Mouse (Mus musculus) spleen, adult 12 weeks (tissue): ENCODE data around the gene Camk2g.
"Not testable (repeated sequence)": the region's sequence is repeated elsewhere in the genome, so short reads cannot be mapped to it uniquely, and the experiment has no call there.

Source experiments
- DNase-seq: peaks from one replicate; pipeline ENCODE4 v3.0.0; 2022; ENCODE audit warnings: low spot score

Camk2g gene

DNA sequence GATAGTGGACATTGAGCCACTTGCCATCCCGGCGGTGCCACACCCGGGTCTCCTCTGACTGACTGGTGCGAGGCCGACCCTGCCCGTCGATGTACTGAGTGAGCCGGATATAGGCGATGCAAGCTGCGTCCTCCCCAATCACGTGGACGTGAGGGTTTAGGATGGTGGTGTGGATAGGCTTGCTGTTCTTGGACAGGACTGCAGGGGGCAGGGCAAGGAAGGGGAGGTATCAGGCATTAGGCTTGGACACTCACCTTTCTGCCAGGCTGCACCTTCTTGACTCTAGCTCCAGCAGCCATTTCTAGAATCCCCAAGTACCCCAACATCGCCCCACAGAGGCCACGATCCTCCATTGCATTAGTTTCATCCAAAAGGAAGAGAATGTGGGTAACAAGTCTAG lies 56.6 kb downstream of the Camk2g start:
- peak; percentile 35 for DNase-seq

DNA sequence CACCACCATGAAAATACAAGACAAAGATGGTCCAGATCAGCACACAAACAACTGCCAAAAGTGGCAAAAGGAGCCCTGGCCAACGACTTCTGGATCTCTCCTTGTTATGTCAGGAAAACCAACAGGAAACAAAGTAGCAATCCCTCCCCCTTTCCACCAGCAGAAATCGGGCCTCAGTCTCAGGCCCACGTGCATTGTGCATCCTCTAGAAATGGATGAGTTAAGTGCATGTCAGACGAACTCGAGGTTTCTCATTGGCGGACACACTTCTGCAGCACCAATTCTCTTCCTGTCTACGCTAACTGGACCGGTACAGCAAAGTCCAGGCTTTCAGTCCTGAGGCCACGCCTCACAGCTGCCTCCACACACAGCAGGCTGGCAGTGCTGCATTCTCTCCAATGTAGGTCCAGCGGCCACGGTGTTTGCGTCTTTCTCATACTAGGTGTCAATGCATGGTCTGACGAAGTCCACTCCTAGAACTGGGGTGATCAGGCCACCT lies 57.9 kb downstream of the Camk2g start:
- no peak for DNase-seq

DNA sequence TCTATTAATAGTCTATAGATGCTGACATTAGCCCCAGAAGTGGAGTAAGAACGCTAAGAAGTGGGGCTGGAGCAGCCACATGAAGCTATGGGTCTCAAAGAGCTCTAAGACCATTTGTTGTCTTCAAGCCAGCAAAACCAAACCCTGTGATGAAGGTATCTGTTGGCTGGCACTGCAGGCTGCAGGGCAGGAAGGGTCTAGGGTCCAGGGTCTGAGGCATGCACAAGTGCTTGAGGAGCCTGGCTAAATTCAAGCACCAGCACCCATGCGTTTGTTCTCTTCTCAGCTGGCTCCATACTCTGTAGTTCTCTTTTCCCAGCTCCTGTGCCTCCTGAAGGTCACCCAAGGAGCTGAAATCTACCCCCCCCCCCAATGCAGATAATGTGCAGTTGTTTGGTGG lies 58.8 kb downstream of the Camk2g start:
- no peak for DNase-seq

DNA sequence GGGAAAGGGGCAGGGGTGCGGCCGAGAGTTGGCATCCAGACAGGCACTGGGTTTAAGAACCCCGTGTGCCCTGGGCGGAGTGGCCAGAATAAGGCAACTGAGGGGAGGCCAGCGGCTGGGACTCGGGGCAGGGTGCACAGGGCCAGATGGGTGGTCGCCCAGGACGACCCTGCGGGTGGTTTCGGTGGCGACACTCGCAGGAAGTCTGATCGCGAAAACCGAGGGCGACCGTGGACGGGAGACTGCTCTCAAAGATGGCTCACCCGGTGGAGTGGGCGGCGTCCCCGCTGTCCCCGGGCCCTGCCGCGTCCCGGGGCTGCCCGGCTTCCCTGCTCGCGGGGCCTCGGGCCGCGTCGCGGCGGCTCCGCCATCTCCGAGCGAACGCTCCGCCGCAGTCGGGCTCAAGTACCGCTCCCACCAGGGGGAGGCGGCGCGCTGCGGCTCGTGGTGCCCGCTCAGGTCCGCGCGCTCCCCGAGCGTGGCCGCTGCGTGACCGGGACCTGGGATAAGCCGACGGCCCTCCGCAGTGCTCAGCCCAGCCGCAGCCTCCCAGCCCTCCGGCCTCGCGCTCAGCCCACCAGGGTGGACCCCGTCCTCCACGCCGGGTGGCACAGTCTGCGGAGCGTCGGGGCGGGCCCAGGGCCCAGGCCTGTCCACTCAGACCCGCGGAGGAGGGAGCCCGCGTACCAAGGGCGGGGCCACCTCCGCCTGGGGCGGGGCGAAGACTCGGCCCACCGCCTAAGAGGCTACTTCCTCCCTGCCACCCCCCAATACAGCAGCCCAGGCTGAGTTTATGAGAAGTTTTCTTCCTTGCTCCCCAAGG lies 59.7 kb downstream of the Camk2g start, which contains the start of gene Ndst2:
TSS of gene Ndst2 (minus strand) at position 611 of the 823 bp plus-strand sequence.
- peak; percentile 94 for DNase-seq

DNA sequence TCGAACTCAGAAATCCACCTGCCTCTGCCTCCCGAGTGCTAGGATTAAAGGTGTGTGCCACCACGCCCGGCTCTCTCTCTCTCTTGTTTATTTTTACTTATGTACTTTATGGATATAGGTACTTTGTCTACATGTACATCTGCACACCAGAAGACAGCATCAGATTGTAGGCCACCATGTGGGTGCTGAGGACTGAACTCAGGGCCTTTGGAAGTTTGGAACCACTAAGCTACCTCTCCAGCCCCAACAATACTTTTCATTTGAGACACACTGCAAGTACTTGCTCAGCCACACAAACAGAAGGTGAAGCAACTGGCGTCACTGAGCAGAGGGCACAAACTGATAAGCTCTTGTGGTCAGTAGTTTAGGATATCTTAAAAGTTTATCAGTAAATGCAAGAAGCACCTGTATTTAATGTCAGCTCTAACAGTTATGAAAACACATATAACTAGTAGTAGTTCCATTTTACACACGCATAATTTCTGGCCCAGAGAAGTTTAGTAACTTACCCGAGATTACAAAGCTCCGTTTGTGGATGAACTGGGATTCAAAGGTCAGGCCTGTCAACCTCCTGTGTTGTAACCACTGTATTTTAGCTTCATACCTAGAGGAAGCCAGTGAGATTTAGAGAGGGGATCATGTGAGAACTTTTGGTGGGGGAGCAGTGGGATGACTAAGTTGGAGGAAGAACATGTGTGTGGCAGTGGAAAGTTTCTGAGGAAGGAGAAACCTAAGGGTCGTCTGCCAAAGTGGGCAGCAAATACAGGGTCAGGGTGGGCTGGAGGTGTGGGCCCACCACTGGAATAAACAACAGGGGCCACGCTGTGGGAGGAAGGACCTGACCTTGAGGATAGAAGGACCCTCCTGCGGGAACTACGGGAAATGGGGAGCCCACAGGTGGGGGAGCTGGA lies 60.6 kb downstream of the Camk2g start:
- DNase-seq: peak; percentile 27

DNA sequence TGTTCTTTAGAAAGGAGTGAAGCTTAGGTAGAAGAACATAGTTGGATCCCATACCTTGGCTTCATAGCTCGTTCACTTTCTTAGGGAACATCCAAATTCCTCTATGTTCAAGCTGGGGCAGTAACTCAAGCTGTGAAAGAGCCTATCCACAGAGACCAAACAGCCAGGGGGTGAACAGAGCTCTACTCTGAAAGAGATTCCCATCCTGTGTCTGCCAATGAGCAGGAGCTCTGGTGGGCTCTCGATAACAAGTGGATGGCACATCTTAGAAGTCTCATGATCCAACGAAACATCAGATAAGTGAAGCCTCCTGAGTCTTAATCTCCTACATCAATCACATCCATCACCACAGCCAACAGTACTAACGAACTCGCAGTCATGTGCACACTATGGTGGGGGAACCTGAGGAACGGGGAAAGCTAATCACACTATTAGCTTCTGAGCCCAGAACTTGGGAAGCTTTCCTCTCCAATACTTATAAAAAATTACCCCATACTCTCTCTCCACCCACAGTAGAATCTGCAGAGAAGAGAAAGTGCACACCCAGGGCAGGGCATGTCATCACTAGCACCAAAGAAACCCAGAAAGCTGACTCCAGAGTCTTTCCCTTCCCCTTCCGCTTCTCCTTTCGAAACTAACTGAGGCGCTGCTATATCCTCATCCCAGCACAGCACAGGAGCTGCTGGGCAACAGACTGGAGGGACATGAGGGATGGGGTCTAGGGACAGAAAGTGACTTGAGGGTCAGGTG lies 62.9 kb downstream of the Camk2g start:
- DNase-seq: no peak

DNA sequence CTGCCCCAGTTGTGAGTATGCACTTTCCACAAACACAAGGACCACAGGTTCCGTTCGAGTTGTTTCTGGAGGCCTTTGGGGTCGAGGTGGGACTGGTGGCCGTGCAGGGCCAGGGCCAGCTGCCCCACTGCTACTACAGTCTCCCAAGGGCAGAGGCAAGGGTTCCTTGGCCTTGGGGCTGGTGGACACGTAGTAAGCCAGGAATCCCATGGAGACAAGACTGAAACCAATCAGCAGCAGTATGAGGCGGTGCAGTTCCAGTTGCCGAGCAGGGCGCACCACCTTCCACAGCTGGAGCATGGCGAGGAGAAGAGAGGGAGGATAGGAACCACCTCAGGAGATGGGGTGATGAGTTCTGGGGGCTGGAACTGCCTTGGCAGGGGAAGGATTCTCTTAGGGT lies 64.0 kb downstream of the Camk2g start:
- no peak for DNase-seq

DNA sequence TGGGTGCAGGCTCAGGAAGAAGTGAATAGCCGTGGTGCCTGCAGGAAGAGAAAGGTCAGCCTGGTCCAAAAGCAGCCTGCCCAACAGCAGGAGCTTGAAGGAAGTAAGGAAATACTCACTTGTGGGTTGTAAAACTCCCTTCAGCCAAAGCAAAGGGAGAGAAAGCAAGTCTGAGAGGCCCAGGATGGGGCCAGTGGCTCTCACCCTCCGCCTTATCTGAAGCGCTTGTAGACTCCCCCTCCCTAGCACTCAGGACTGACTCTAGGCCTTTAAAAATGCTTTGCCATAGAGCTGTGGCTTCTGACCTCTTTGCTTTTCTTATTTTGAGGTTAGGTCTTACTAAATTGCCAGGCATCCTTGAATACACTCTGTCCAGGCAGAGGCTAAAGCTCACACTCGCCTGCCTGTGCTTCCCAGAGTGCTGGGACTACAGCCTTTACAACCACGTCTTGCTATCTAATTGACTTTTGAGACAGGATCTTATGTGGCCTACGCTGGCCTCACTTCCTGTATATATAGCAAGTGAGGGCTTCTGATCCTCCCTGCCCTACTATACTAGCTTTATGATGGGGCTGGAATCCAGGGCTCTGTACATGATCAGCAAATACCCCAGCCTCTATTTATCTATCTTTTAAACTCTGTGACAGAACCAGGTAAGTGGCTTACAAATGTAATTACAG lies 68.1 kb downstream of the Camk2g start:
- no peak for DNase-seq

DNA sequence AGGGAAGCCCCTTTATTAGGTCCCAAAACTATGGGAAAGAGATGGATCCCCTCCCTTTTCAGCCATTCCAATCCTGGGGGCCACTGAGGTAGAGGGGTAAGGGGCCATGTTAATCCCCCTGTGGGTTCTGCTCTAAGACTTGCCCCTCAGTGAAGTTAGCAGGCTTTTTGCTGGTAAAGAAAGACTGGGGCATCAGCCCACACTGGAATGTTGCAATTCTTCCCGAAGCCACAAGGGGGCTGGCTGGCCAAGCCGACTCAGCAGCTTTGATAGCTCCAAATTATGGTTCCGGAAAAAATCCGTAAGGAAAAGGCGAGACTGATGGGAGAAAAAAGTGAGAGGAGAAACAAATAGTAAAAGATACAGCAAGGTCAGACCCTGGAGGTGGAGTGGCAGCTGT lies 69.8 kb downstream of the Camk2g start:
- peak; percentile 43 for DNase-seq

DNA sequence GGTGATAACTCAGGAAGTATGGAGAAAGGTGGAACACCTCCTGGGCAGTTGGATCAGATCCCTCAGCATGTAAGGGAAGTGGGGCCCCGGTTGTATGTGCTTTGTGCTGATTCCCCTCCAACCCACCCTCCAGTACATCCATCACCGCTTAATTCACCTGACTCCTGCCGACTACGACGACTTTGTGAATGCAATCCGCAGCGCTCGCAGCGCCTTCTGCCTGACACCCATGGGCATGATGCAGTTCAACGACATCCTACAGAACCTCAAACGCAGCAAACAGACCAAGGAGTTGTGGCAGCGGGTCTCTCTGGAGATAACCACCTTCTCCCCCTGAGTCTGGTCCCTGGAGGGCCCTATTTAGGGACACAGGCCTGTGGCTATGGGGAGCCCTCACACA lies 70.9 kb downstream of the Camk2g start:
- no peak for DNase-seq

GRCm38 (mm10) chr14:20721371-20721770 lies 72.5 kb downstream of the Camk2g start:
- no peak for DNase-seq

DNA sequence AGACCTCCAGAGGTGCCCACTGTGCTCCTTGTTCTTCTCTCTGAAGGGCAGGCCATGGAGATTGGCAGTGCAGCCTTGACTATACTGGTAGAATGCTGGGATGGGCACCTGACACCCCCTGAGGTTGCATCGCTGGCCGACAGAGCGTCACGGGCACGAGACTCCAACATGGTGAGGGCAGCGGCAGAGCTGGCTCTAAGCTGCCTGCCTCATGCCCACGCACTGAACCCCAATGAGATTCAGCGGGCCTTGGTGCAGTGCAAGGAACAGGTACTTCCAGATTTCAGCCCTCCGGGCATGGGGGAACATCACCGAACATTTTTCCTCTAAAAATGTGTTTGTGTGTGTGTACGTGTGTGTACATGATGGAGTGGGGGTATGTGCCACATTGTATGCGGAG lies 74.1 kb downstream of the Camk2g start:
- DNase-seq: no peak

GRCm38 (mm10) chr14:20718443-20718842 lies 75.4 kb downstream of the Camk2g start:
- no peak for DNase-seq

DNA sequence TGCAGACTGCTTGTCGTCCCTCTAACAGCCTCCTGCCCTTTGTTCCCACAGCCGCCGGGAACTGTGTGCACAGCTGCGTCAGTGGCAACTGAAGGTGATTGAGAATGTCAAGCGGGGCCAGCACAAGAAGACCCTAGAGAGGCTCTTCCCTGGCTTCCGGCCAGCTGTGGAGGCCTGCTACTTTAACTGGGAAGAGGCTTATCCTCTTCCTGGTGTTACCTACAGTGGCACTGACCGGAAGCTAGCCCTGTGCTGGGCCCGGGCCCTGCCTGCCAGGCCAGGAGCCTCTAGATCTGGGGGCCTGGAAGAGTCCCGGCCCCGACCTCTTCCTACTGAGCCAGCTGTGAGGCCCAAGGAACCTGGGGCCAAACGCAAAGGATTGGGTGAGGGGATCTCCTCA lies 80.1 kb downstream of the Camk2g start:
- DNase-seq: no peak

DNA sequence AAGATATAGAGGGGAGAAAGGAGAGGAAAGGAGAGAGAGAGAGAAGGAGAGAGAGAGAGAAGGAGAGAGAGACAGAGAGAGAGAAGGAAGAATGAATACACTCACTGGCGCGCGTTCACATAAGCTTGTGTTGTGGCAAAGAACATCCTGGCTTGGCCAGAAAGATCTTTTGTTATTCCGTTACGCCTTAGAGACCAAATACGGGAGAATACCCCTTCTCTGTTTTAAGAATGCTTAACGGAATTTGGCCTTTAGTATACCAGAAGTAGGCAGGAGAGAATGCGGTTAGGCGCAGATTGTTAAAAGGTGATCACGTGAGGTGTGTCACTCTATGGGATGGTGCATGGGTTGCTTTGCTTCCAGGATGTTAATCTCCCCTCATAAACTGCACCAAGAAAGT lies 85.6 kb downstream of the Camk2g start:
- no peak for DNase-seq

DNA sequence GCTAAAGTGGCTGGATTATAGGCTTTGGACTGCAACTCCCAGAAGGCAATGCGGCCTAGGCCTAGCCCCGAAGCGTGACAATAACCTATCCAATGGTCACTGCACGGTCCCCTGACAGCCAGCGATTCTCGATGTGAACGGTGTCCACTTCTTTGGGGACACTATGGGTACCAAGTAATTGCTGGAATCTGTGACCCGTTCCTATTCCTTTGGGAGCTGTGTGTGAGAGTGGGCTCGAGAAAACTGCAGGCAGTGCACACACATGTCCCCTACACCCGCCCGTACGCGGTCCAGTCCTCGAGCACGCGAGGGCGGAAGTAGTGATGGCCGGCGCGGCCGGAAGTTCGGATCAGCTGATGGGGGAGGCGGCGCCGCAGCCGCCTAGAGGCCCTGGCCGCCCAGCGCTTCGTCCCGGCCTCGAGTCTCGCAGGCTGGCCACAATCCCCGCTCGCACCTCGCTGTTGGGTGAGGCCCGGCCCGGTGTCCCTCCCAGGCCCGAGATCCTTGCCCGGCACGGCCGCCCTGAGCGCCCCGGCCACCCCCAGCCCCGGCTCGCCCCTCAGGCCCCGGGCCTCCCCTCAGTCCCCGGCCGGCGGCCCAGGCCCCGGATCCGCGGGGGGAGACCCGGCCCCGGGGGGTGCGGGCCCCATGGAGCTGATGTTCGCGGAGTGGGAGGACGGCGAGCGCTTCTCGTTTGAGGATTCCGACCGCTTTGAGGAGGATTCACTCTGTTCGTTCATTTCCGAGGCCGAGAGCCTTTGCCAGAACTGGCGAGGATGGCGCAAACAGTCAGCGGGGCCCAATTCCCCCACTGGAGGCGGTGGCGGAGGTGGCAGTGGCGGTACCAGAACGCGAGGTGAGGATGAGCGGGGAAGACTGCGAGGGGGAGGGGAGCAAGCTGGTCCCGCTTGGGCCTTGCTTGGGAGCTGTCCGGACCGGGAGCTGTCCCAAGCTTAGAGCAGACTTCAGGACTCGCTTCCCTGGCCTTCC lies 86.4 kb downstream of the Camk2g start, which contains the start of gene Zswim8:
TSS of gene Zswim8 (plus strand) at position 352 of the 990 bp plus-strand sequence.
- peak; percentile 80 for DNase-seq

DNA sequence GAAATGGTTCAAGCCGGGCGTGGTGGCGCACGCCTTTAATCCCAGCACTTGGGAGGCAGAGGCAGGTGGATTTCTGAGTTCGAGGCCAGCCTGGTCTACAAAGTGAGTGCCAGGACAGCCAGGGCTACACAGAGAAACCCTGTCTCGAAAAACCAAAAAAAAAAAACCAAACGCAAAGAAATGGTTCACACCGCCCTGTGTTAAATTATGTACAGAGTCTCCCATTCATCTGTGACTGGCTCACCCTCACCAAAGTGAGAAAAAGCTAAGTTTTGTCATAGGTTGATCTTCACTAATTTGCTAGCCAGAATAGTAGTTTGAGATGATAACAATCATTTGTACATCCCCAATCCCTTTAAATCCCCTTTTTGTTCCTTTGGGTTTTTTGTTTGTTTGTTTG lies 90.4 kb downstream of the Camk2g start:
- not testable (repeated sequence) for DNase-seq

DNA sequence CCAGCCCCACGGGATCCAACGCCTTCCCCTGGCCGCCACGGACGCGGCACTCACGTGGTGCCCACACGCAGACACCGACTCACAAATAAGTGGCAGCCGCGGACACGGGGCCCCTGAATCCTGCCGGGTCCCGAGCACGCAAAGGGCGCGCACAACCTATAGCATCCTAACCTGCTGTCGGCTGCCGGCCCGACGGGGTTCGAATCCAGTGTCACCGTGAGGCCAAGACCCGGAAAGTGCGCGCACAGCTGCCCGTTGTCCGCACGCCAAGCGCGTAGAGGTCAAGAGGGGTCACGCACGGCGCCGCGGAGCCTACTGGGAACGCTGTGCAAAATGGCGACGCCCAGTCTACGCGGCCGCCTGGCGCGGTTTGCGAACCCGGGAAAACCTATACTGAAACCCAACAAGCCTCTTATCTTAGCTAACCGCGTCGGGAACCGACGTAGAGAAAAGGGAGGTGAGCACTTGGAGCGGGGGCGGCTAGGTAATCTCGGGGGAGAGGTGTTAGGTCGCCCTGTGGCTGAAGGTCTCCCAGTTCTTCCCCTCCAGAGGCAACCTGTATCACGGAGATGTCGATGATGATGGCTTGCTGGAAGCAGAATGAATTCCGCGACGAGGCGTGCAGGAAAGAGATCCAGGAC lies 91.0 kb downstream of the Camk2g start, which contains the start of gene Chchd1:
TSS of gene Chchd1 (plus strand) at position 266 of the 641 bp plus-strand sequence.
- peak; percentile 83 for DNase-seq

DNA sequence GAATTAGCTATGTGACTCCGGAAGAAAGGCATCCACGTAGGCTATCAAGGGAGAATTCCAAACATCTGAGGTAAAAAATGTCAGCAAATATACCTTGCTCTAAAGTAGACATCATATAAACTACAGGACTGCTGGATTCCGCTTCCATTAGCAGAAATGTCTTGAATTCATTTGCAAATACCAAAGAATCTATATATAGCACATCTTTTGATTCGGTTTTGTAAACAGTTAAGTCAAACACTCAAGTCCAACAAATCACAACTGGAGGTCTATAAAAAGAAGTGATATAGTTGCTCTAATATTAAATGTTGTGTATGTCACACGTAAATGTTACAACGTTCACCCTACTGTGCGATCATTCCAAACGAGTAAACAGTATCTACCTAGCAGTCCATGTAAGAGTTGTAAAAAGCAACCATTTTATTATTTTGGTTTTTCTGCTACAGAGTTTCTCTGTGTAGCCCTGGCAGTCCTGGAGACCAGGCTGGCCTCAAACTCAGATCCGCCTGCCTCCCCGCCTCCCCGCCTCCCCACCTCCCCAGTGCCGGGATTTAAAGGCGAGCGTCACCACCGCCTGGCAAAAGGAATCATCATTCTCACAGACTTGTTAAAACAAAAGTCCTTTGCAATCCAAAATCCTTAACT lies 91.7 kb downstream of the Camk2g start:
- DNase-seq: no peak
